Mouse (Mus musculus) stomach, embryonic 14.5 days (tissue): ENCODE results near the gene Rtn4r. TPM values are rescaled to one million over a fixed set of nuclear protein-coding genes. Genes with fewer than 3 reads are reported as not detected.

ENCODE experiments used
- ATAC-seq: fragments of 200-750 bp; cut with Nextera tagmentation; 2 replicates; pipeline ENCODE4 v1.8.0; 2017; ENCODE audit warnings: low read depth, moderate TSS enrichment; ENCODE audit not compliant: insufficient number of reproducible peaks, insufficient read depth, low FRiP score
- H3K27ac ChIP-seq: fragments of 300-500 bp; sonication (generic); 2 replicates; pipeline ENCODE4 v1.5.1; 2014; ENCODE audit warnings: mild to moderate bottlenecking, low read length, moderate library complexity, mixed read lengths
- H3K27me3 ChIP-seq: fragments of 300-500 bp; sonication (generic); 2 replicates; pipeline ENCODE4 v1.6.1; 2014; ENCODE audit warnings: low read length, control low read depth, mixed read lengths; ENCODE audit not compliant: control insufficient read depth, insufficient read depth
- H3K36me3 ChIP-seq: fragments of 300-500 bp; sonication (generic); 2 replicates; pipeline ENCODE4 v1.6.1; 2014; ENCODE audit warnings: mild to moderate bottlenecking, control low read depth, low read length, moderate library complexity, mixed read lengths; ENCODE audit not compliant: control insufficient read depth, insufficient read depth
- H3K4me1 ChIP-seq: fragments of 300-500 bp; sonication (generic); 2 replicates; pipeline ENCODE4 v1.6.1; 2014; ENCODE audit warnings: low read length, control low read depth, mixed read lengths; ENCODE audit not compliant: control insufficient read depth, insufficient read depth
- H3K4me2 ChIP-seq: fragments of 300-500 bp; sonication (generic); replicated peaks from 2 replicates; pipeline ENCODE4 v1.6.1; 2014; ENCODE audit warnings: low read depth, low read length, control low read depth
- H3K4me3 ChIP-seq: fragments of 300-500 bp; sonication (generic); 2 replicates; pipeline ENCODE4 v1.5.1; 2014; ENCODE audit warnings: low read depth, low read length, control low read depth
- H3K9ac ChIP-seq: fragments of 300-500 bp; sonication (generic); replicated peaks from 2 replicates; pipeline ENCODE4 v1.6.1; 2014; ENCODE audit warnings: low read depth, mild to moderate bottlenecking, control low read depth, low read length, moderate library complexity, mixed read lengths
- H3K9me3 ChIP-seq: fragments of 300-500 bp; sonication (generic); 2 replicates; pipeline ENCODE4 v1.6.1; 2016; ENCODE audit warnings: low read depth, low read length, control low read depth; ENCODE audit not compliant: control insufficient read depth
- WGBS: fragments of 180-500 bp; shearing (Covaris S2); extraction: QIAGEN DNeasy Blood & Tissue Kit; methylation state at CpG from one replicate; pipeline ENCODE4 v1.1.7; 2014; 5-methylcytosine and 5-hydroxymethylcytosine counted together
- polyA plus RNA-seq: library from polyadenylated mRNA; unstranded; fragments of >200 nt; fragmentation: Nextera tagmentation; extraction: Ambion mirVana; gene quantifications from 2 replicates; pipeline ENCODE4 v1.2.1, GENCODE M21; 2014

Rtn4r gene
- polyA plus RNA-seq, 1 experiment from 2014 or later: 2.1 TPM

DNA sequence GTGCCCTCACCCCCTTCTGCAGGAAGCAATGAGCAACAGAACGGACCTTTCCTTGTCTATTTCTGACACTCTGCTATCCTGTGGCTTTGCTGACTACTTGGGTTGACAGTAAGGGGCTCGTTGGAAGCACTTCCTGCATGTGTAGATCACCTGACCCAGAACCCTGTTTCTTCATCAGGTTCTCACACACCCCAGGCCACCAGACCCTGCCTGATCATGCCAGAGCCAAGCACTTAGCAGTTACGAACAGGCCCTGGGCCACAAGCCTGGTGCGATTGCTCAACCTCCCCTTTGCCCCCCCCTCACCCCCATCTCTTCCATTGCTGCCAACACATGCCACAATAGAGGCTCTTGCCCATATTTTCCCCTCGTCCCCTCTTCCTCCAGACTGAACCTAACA is 41.7 kb downstream of the Rtn4r start:
- Histone ChIP-seq H3K4me2 (no peak overlapping the region), H3K27ac (no peak overlapping the region), H3K4me3 (no peak overlapping the region), H3K27me3 (no peaks in the 10 kb centered on the region), H3K9ac (no peak overlapping the region), H3K36me3 (no peaks in the 10 kb centered on the region), H3K9me3 (no peaks in the 10 kb centered on the region), H3K4me1 (no peaks in the 10 kb centered on the region)
- ATAC-seq: no peak
- WGBS: 80% methylated on average over 5 of the region's 5 CpGs

GRCm38 (mm10) chr16:18169776-18170175 is 42.3 kb downstream of the Rtn4r start:
- Histone ChIP-seq H3K4me1 (0 out of 2 replicates have a peak, but pooled peaks cover under 1% of the 10 kb centered on the region), H3K9me3 (no peaks in the 10 kb centered on the region), H3K4me2 (no peak overlapping the region), H3K27ac (no peak overlapping the region), H3K4me3 (no peak overlapping the region), H3K27me3 (no peaks in the 10 kb centered on the region), H3K9ac (no peak overlapping the region), H3K36me3 (no peaks in the 10 kb centered on the region)
- no peak for ATAC-seq
- WGBS: 93% methylated on average over 3 of the region's 3 CpGs

- WGBS: 11% methylated on average over 7 of the region's 7 CpGs
- Histone ChIP-seq H3K9ac (no peak overlapping the region), H3K27ac (no peak overlapping the region), H3K4me3 (no peak overlapping the region), H3K36me3 (no peaks in the 10 kb centered on the region), H3K4me2 (no peak overlapping the region), H3K4me1 (peaks cover 14% of the 10 kb centered on the region), H3K9me3 (no peaks in the 10 kb centered on the region), H3K27me3 (no peaks in the 10 kb centered on the region)
- no peak for ATAC-seq
Observed at GRCm38 (mm10) chr16:18172266-18172855, 44.9 kb downstream of the Rtn4r start.

DNA sequence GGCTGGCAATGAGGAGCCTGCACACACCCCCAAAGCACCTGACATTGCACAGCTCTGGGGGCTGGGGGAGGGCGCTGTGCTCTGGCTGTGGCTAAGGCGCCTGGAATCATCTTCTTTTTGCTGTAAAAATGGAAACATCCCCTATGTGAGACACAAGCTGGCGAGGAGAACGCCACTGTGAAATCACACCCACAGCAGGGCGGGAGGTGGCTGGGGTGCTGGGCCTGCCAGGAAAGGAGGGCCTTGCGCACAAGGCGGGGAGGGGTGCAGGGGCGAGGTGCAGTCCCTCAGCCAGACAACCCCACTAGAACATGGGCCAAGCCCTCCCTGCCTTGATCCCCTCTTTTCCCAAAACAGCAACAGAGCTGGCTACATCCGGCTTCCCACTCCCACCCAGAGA is 45.8 kb downstream of the Rtn4r start:
- 77% methylated on average over 9 of the region's 9 CpGs for WGBS
- no peak for ATAC-seq
- Histone ChIP-seq H3K27me3 (no peaks in the 10 kb centered on the region), H3K9ac (no peak overlapping the region), H3K27ac (no peak overlapping the region), H3K4me1 (peaks cover 16% of the 10 kb centered on the region), H3K9me3 (no peaks in the 10 kb centered on the region), H3K36me3 (no peaks in the 10 kb centered on the region), H3K4me2 (no peak overlapping the region), H3K4me3 (no peak overlapping the region)

DNA sequence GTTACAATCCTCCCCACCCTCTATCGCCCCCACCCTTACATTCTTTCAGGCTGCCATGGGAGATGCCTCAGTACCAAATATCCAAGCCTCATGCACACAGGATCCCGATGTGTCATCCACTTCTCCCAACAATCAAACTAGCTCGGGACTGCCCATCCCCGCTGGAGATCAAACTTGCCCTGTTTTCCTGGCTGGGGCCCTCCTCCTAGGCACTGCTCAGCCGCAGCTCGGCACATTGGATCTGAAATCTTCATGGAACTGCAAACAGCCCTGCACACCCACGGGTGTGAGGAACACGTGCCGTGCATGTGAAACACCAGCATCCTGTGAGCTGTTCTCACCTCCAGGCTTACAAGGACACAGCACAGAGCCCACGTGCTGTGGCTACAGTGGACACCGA is 46.3 kb downstream of the Rtn4r start:
- no peaks in the 10 kb centered on the region for H3K27me3 ChIP-seq
- no peak overlapping the region for H3K4me2 ChIP-seq
- no peak overlapping the region for H3K9ac ChIP-seq
- no peaks in the 10 kb centered on the region for H3K36me3 ChIP-seq
- H3K4me3 ChIP-seq: no peak overlapping the region
- ATAC-seq: no peak
- no peaks in the 10 kb centered on the region for H3K9me3 ChIP-seq
- 74% methylated on average over 11 of the region's 11 CpGs for WGBS
- no peak overlapping the region for H3K27ac ChIP-seq
- H3K4me1 ChIP-seq: peaks cover 21% of the 10 kb centered on the region

DNA sequence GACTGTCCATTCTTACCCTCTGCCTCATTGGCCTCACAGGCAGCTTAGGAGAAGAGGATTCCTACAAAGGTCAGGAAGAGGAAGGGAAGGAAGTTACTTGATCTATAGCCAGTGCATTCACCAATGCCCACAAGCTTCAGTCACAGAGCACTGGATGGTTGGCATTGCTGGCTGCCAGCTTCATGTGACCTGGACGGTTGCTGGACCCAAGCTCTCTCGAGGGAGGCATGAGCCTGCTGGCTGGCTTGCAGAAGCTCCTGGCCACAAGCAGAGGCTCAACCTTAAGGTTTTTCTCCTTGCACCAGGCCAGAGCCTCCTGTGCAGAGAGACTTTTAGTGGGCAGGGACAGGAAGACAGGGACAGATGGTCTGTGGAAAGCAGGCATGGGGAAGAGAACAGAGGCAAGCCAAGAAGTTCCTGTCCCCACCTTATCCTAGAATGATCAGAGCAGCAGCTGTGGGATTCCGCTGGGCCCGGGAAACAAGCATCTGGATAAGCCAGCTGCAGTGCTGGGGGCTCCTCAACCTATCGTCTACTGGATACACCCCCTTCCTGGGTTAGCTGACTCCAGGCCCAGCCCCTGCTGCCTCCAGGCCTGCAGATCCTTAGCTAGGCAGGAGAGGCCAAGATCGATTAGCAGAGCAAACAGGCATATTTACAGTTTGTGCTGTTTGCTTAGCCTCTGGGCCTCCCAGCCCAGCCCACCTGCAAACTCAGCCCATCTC is 48.5 kb downstream of the Rtn4r start:
- Histone ChIP-seq H3K4me3 (no peak overlapping the region), H3K36me3 (no peaks in the 10 kb centered on the region), H3K27me3 (no peaks in the 10 kb centered on the region), H3K27ac (peak overlapping the region; percentile 69; the same call in 1 of the 2 replicates), H3K9me3 (no peaks in the 10 kb centered on the region), H3K4me1 (peaks cover 37% of the 10 kb centered on the region), H3K9ac (no peak overlapping the region; the same call in 1 of the 2 replicates), H3K4me2 (0 out of 2 replicates have a peak overlapping the region, but pooled peaks have one; percentile 1)
- WGBS: 26% methylated on average over 6 of the region's 6 CpGs
- ATAC-seq: peak; percentile 73

DNA sequence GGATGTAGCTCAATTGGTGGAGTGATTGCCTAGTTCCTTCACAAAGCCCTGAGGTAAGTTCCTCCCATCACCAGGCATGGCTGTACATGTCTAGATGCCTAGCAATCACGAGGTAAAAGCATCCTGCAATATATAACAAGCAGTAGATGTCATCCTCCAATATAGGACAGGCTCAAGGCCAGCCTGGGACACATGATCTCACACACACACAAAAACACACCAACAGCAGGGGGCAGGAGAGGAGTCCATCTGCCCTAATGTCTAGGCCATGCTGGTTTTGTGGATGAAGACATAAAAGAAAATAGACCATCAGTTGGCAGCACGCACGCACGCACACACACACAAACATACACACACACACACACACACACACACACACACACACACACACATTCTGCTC is 49.3 kb downstream of the Rtn4r start:
- ATAC-seq: no peak
- Histone ChIP-seq H3K9me3 (no peaks in the 10 kb centered on the region), H3K27me3 (no peaks in the 10 kb centered on the region), H3K27ac (peak overlapping the region; percentile 69; the same call in 1 of the 2 replicates), H3K4me3 (no peak overlapping the region), H3K4me1 (peaks cover 38% of the 10 kb centered on the region), H3K9ac (no peak overlapping the region), H3K4me2 (no peak overlapping the region), H3K36me3 (no peaks in the 10 kb centered on the region)
- WGBS: 71% methylated on average over 4 of the region's 4 CpGs

DNA sequence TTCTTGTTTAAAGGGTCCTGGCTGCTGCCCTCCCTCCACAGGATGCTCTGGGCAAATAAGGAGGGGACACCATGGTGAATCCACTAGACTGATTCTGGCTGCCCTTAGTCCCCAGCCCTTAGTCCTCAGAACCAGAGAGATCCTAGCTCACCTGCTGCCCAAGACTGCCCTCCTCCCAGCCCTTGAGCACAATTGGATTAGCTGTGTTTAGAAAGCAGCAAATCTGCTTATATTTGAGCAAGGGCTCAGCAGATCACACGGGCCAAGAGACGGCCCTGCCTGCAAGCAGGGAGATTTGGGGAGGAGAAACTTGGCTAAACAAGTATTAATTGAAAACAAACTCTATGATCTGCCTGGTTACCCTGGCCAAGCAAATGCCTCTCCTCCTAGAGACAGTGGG is 52.1 kb downstream of the Rtn4r start:
- no peaks in the 10 kb centered on the region for H3K9me3 ChIP-seq
- WGBS: 11% methylated on average over 2 of the region's 2 CpGs
- no peak overlapping the region for H3K9ac ChIP-seq
- no peak for ATAC-seq
- peak overlapping the region; percentile 44; the same call in 1 of the 2 replicates for H3K27ac ChIP-seq
- H3K4me1 ChIP-seq: peaks cover 38% of the 10 kb centered on the region
- no peaks in the 10 kb centered on the region for H3K27me3 ChIP-seq
- no peak overlapping the region for H3K4me3 ChIP-seq
- H3K4me2 ChIP-seq: no peak overlapping the region
- H3K36me3 ChIP-seq: no peaks in the 10 kb centered on the region
